Mouse (Mus musculus): ENCODE measurements at regions not wholly inside any gene's neighbourhood (a gene's known extent, or its start where the extent isn't known, plus 50 kb on each side); places are given as distances from the start of the nearest gene placed in this dataset.

DNA sequence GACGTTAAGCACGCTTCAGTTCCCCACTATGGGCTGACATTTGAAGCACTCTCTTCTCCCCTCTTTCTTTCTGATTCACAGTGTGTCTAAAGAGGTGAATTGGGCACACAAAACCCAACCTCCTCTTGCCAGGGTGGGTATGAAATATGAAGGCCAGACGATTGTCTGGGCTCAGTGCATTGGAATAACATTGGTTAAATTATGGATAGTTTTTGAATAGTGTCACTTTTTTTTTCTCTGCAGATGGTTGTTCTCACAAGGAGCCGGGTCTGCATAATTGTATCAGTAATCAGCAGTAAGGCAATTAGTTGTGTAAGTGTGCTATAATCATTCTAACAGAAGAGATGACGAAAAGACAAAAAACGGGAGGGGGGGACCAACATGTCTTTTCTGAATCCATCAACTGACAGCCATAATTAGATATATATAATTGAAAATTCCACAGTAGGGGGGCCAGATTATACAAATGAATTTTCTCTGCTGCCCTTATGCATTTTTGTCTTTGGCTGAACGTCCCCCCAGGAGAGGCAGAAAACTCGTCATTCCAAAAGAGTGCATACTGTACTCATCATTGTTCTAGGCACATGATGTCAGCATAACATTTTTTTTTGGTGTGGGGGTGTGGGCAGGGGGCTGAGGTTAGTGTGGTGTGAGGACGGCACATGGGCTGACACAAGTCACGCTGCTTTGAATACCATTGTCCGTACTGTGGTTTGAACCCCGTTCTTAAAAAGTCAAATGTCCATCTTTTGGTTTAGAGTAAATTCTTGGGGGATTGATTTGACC lies 280.7 kb upstream of the Sall1 start:
- TF ChIP-seq CTCF (conservative IDR thresholded peaks at IDR 0.05; ENCODE audit: low read length) = no peak
- TF ChIP-seq NANOG (IDR thresholded peaks at IDR 0.05; ENCODE audit: borderline replicate concordance, low read length) = no peak

Measured in E14TG2a.4 (cell line).